Mouse (Mus musculus): ENCODE measurements around the gene Fam72a. TPM values are rescaled to one million over a fixed set of nuclear protein-coding genes. Genes with fewer than 3 reads are reported as not detected.

Fam72a gene
- polyA plus RNA-seq (2012; rRNA removed) = 3.3 and 5.8 TPM in 2 replicates

GRCm38 (mm10) chr1:131527281-131528080, at the start of gene Fam72a, which contains the start of gene Srgap2:
Gene Fam72a (plus strand): TSS chr1:131527903.
Gene Srgap2 (minus strand): TSS chr1:131527352.

Other genes with a start within 250 kb of the Fam72a start
- 1.6 and 3.8 TPM in 2 replicates for gene Ikbke, start 248.3 kb upstream of the Fam72a start, polyA plus RNA-seq (2012; rRNA removed)
- 21.0 and 26.1 TPM in 2 replicates for gene Srgap2, start 551 bp upstream of the Fam72a start, polyA plus RNA-seq (2012; rRNA removed)
- not detected in 2 replicates for gene Avpr1b, start 71.3 kb downstream of the Fam72a start, polyA plus RNA-seq (2012; rRNA removed)
- gene Ctse, start 110.4 kb downstream of the Fam72a start, polyA plus RNA-seq (2012; rRNA removed) = 0.27 and 0.40 TPM in 2 replicates
- gene Rab7b, start 160.8 kb downstream of the Fam72a start, polyA plus RNA-seq (2012; rRNA removed) = 0.51 and 0.61 TPM in 2 replicates
- 0.02 and 0.04 TPM in 2 replicates for gene Slc26a9, start 216.1 kb downstream of the Fam72a start, polyA plus RNA-seq (2012; rRNA removed)